Mouse (Mus musculus) heart, embryonic 10.5 days (tissue): ENCODE data around the gene Mdfi. TPM values are rescaled to one million over a fixed set of nuclear protein-coding genes. Genes with fewer than 3 reads are reported as not detected.

Experiments
- DNase-seq: peaks from one replicate; pipeline ENCODE4 v3.0.0-alpha.2; 2017; ENCODE audit warnings: low spot score
- H3K27ac ChIP-seq: fragments of 300-500 bp; sonication (generic); 2 replicates; pipeline ENCODE4 v1.5.1; 2016; ENCODE audit warnings: mild to moderate bottlenecking
- H3K27me3 ChIP-seq: fragments of 300-500 bp; sonication (generic); 2 replicates; pipeline ENCODE4 v1.6.1; 2016; ENCODE audit warnings: mild to moderate bottlenecking; ENCODE audit not compliant: poor library complexity, insufficient read depth, severe bottlenecking
- H3K36me3 ChIP-seq: fragments of 300-500 bp; sonication (generic); 2 replicates; pipeline ENCODE4 v1.6.1; 2016; ENCODE audit warnings: mild to moderate bottlenecking, moderate library complexity
- H3K4me1 ChIP-seq: fragments of 300-500 bp; sonication (generic); 2 replicates; pipeline ENCODE4 v1.6.1; 2016; ENCODE audit warnings: mild to moderate bottlenecking
- H3K4me3 ChIP-seq: fragments of 300-500 bp; sonication (generic); 2 replicates; pipeline ENCODE4 v1.5.1; 2016; ENCODE audit warnings: mild to moderate bottlenecking, moderate library complexity
- H3K9me3 ChIP-seq: fragments of 300-500 bp; sonication (generic); 2 replicates; pipeline ENCODE4 v1.6.1; 2016; ENCODE audit warnings: mild to moderate bottlenecking, moderate library complexity
- WGBS: fragments of 180-500 bp; shearing (Covaris S2); methylation state at CpG from one replicate; pipeline ENCODE4 v1.1.7; 2016; 5-methylcytosine and 5-hydroxymethylcytosine counted together
- polyA plus RNA-seq: library from polyadenylated mRNA; unstranded; fragments of >200 nt; fragmentation: Nextera tagmentation; extraction: Ambion mirVana; gene quantifications from 2 replicates; pipeline ENCODE4 v1.2.1, GENCODE M21; 2016

Mdfi gene
- polyA plus RNA-seq = 15.3 and 17.7 TPM in 2 replicates

DNA sequence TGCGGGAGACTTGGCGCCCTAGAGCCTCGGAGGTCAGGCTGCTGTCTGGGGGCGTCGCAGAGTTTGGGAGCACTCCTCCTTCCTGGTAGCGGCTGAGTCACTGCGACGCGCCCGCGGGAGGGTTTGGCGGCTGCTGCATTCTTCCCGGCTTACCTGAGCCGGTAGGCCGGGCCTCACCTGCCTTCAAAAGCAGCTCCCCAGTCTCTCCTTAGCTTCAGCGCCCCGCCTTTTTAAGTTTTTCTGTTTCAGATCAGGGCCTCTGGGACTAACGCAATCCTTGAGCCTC is at the start of gene Mdfi:
TSS of gene Mdfi (minus strand) at position 210 of the 286 bp plus-strand sequence.
- Histone ChIP-seq H3K36me3 (peaks cover 9% of the 10 kb centered on the region; the same call in 1 of the 2 replicates), H3K4me1 (peaks cover 61% of the 10 kb centered on the region), H3K4me3 (peak within 1 kb of the TSS; percentile 77), H3K27ac (peak within 1 kb of the TSS; percentile 89), H3K9me3 (no peaks in the 10 kb centered on the region), H3K27me3 (peaks cover 35% of the 10 kb centered on the region)
- DNase-seq = no peak
- WGBS = 2% methylated on average over 18 of the region's 18 CpGs

DNA sequence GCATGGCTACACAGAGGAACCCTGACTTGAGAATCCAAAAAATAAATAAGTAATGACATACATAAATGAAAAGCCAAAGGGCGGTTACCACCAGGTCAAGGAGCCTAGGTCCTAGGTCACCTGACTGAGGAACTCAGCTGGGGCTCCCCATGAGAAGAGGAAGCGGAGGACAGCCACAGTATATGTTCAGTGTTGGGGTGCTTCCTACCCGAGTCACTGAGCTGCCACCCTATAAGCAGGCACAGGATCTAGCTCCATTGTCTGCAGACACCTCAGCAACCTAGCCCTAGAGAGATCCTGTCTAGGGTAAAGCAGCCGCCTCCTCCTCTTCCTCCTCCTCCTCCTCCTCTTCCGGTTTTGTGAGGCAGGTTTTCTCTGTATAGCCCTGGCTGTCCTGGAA is 48.6 kb upstream of the Mdfi start:
- WGBS = 74% methylated on average over 5 of the region's 5 CpGs
- DNase-seq = no peak
- no peak overlapping the region for H3K4me3 ChIP-seq
- H3K27ac ChIP-seq = no peak overlapping the region
- peaks cover 69% of the 10 kb centered on the region for H3K4me1 ChIP-seq
- H3K36me3 ChIP-seq = peaks cover 66% of the 10 kb centered on the region
- no peaks in the 10 kb centered on the region for H3K27me3 ChIP-seq
- no peaks in the 10 kb centered on the region for H3K9me3 ChIP-seq

- Histone ChIP-seq H3K36me3 (peaks cover 79% of the 10 kb centered on the region), H3K4me3 (no peak overlapping the region), H3K27ac (no peak overlapping the region), H3K9me3 (no peaks in the 10 kb centered on the region), H3K4me1 (peaks cover 64% of the 10 kb centered on the region), H3K27me3 (0 out of 2 replicates have a peak, but pooled peaks cover 7% of the 10 kb centered on the region)
- no peak for DNase-seq
- WGBS = 73% methylated on average over 13 of the region's 13 CpGs
Observed at GRCm38 (mm10) chr17:47881330-47881729, 46.8 kb upstream of the Mdfi start.

- H3K27me3 ChIP-seq = 0 out of 2 replicates have a peak, but pooled peaks cover 7% of the 10 kb centered on the region
- peaks cover 80% of the 10 kb centered on the region for H3K36me3 ChIP-seq
- peak overlapping the region; percentile 76 for H3K27ac ChIP-seq
- peak; percentile 87 for DNase-seq
- 13% methylated on average over 3 of the region's 3 CpGs for WGBS
- peak overlapping the region; percentile 41 for H3K4me3 ChIP-seq
- H3K4me1 ChIP-seq = peaks cover 74% of the 10 kb centered on the region
- no peaks in the 10 kb centered on the region for H3K9me3 ChIP-seq
Observed at GRCm38 (mm10) chr17:47879207-47879606, 44.7 kb upstream of the Mdfi start.

DNA sequence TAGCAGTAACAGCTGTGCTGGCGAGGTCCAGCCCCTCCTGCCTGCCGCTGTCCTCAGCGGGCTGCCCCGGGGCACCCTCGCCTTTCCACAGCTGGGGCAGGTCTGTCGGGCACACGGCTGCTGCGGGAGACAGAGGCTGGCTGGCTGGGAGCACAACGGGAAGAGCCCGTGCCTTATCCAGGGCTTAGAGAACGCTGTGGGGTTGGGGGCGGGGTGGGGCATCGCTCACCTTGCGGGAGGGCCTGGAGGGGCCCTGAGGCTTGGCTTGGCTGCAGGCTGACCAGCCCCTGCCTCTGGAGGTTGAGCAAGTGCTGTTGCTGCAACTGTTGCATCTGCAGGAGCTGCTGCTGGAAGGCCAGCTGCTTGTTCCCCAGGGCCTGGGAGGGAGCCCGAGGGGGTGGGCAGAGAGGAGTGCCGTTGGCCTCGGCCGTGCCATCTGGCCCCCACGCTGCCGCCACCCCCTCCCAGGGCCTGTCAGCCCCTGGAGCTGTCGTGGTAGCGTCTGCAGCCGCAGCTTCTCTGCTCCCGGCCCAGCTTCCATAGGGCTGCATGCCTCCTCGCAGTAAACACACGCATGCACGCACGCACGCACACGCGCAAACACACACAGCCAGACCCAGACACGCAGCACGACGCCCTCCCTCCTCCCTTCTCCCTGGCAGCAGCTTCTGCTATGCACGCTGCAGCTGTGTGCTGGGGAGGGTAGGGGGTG is 44.0 kb upstream of the Mdfi start:
- DNase-seq = no peak
- H3K36me3 ChIP-seq = peaks cover 78% of the 10 kb centered on the region
- H3K27me3 ChIP-seq = 0 out of 2 replicates have a peak, but pooled peaks cover 7% of the 10 kb centered on the region
- peaks cover 77% of the 10 kb centered on the region for H3K4me1 ChIP-seq
- H3K27ac ChIP-seq = peak overlapping the region; percentile 76
- WGBS = 17% methylated on average over 35 of the region's 35 CpGs
- H3K4me3 ChIP-seq = peak overlapping the region; percentile 41
- no peaks in the 10 kb centered on the region for H3K9me3 ChIP-seq

DNA sequence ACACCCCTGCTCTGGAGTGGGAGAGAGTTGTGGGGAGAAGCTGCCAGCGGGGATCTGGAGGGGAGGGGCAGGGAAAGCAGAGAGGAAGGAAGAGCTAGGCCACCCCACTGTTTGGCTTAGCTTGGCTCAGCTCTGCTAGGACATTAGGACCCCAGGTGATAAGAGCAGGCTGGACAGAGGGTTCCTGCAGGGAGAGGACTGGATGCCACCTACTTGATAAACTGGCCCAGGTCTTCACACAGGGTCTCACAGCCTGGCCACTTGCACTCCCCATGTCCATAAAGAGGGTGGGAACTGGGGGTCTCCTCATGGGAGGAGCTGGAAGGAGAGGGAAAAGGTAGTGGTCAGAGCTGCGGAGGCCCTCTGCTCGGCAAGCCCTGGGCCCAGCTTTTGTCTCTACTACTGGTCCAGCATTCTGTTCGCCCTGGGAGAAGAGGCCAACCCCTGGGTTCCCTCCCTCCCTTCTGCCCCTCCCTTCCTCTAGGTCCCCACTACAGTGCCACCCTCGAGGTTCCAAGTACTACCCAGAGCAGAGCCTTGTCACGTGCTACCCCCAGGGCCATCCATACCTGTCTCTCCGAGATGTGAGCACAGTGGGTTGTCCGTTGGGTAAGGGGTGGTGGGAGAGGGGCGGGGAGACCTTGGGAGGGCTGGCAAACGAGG is 43.4 kb upstream of the Mdfi start:
- WGBS = 46% methylated on average over 10 of the region's 10 CpGs

DNA sequence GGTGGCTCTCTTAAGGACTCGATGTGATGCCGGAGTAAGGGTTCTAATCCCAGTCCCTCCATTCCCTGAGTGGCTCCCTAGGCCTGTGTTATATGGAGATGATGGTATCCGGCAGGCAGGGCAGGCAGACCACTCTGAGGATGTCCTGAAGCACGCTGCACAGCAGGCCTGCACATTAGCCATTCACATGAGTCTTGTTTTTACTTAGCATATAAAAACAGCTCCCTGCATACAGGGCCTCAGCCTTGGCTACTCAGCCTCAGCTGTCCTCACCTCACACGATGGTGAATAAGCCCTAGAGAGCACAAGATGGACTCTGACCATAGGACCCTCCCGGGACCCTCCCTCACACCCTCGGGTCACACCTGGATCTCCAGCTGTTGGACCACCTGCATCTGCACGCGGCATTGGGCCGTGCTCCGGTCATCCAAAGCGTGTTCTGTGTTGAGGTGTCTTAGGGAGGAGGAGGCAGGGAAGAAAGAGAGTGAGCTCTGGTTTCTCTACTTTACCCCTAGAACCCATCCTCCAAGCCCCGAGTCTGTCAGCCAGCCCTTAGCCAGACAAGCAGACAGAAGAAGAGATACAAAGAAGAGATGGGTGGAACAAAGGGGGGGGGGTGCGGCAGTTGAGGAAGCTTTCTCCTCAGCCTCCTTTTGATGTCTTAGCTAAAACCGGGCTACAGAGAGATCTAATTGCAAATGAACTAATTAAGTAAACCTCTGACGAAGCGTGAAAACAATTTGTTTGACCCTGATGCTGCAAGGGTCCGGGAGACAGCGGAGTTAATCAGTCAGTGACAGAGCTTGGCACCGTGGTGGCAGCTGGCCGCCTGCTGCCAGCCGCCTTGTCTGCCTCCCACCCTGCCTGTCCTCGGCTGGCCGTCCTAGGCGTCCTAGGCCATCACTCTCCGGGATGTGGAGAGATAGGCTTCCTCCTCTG is 42.6 kb upstream of the Mdfi start:
- WGBS = 52% methylated on average over 26 of the region's 26 CpGs
- no peaks in the 10 kb centered on the region for H3K9me3 ChIP-seq
- 0 out of 2 replicates have a peak, but pooled peaks cover 7% of the 10 kb centered on the region for H3K27me3 ChIP-seq
- no peak for DNase-seq
- H3K4me3 ChIP-seq = no peak overlapping the region
- H3K27ac ChIP-seq = peak overlapping the region; percentile 76; the same call in 1 of the 2 replicates
- H3K36me3 ChIP-seq = peaks cover 80% of the 10 kb centered on the region
- H3K4me1 ChIP-seq = peaks cover 75% of the 10 kb centered on the region

More for the DNA sequence above, 43.4 kb upstream of the Mdfi start:
- Histone ChIP-seq H3K4me1 (peaks cover 80% of the 10 kb centered on the region), H3K9me3 (no peaks in the 10 kb centered on the region), H3K27ac (peak overlapping the region; percentile 76), H3K36me3 (peaks cover 79% of the 10 kb centered on the region), H3K27me3 (0 out of 2 replicates have a peak, but pooled peaks cover 7% of the 10 kb centered on the region), H3K4me3 (peak overlapping the region; percentile 41)
- DNase-seq = no peak

DNA sequence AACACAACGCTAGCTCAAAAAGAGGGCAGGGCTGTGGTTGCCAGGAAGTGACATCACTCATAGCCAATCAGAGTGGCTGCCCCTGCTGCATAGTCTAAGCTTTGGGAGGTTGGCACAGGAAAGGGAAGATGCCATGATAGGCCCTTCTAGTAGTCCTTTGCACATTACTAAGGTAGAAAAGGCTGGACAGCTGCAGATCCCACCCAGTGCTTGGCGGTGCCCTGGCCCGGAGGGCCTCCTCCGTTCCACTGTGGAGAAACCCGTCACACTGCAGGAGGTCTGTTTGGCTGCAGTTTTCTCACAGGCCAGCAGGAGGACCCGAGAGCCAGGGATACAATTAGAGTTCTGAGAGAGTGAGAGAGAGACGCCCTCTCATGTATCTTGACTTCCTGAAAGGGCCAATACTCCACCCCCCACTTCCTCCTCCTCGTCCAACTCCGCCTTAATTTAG is 38.9 kb upstream of the Mdfi start:
- peak; percentile 88 for DNase-seq
- WGBS = 19% methylated on average over 9 of the region's 9 CpGs
- H3K4me3 ChIP-seq = peak overlapping the region; percentile 39
- peaks cover 38% of the 10 kb centered on the region for H3K4me1 ChIP-seq
- no peaks in the 10 kb centered on the region for H3K9me3 ChIP-seq
- H3K27me3 ChIP-seq = 0 out of 2 replicates have a peak, but pooled peaks cover 7% of the 10 kb centered on the region
- peaks cover 93% of the 10 kb centered on the region for H3K36me3 ChIP-seq
- H3K27ac ChIP-seq = peak overlapping the region; percentile 25; the same call in 1 of the 2 replicates

GRCm38 (mm10) chr17:47872311-47873011 is 38.0 kb upstream of the Mdfi start:
- Histone ChIP-seq H3K4me1 (peaks cover 29% of the 10 kb centered on the region), H3K27ac (no peak overlapping the region), H3K4me3 (no peak overlapping the region), H3K27me3 (0 out of 2 replicates have a peak, but pooled peaks cover 2% of the 10 kb centered on the region), H3K36me3 (peaks cover 94% of the 10 kb centered on the region), H3K9me3 (no peaks in the 10 kb centered on the region)
- 94% methylated on average over 31 of the region's 31 CpGs for WGBS
- DNase-seq = no peak

- H3K9me3 ChIP-seq = no peaks in the 10 kb centered on the region
- peaks cover 22% of the 10 kb centered on the region for H3K4me1 ChIP-seq
- H3K27ac ChIP-seq = no peak overlapping the region
- no peak for DNase-seq
- peaks cover 83% of the 10 kb centered on the region for H3K36me3 ChIP-seq
- H3K27me3 ChIP-seq = no peaks in the 10 kb centered on the region
- H3K4me3 ChIP-seq = no peak overlapping the region
- WGBS = 88% methylated on average over 10 of the region's 10 CpGs
Observed at GRCm38 (mm10) chr17:47869874-47870273, 35.4 kb upstream of the Mdfi start.

- no peaks in the 10 kb centered on the region for H3K27me3 ChIP-seq
- DNase-seq = no peak
- peaks cover 47% of the 10 kb centered on the region for H3K36me3 ChIP-seq
- H3K9me3 ChIP-seq = no peaks in the 10 kb centered on the region
- peaks cover 26% of the 10 kb centered on the region for H3K4me1 ChIP-seq
- no peak overlapping the region for H3K4me3 ChIP-seq
- WGBS = 64% methylated on average over 10 of the region's 10 CpGs
- H3K27ac ChIP-seq = no peak overlapping the region
Observed at GRCm38 (mm10) chr17:47866037-47866436, 31.5 kb upstream of the Mdfi start.

GRCm38 (mm10) chr17:47864496-47864895 is 30.0 kb upstream of the Mdfi start:
- WGBS = 3% methylated on average over 17 of the region's 17 CpGs
- Histone ChIP-seq H3K27me3 (no peaks in the 10 kb centered on the region), H3K9me3 (no peaks in the 10 kb centered on the region), H3K4me1 (peaks cover 33% of the 10 kb centered on the region), H3K4me3 (peak overlapping the region; percentile 40), H3K36me3 (peaks cover 31% of the 10 kb centered on the region), H3K27ac (peak overlapping the region; percentile 76)
- DNase-seq = peak; percentile 94
